Mouse (Mus musculus) skeletal muscle tissue, adult 2 months (tissue): Measurements from ENCODE around the gene Rab3b.
A peak's percentile ranks its signal among the peaks of the same experiment; 100 is the strongest.
"Not testable (repeated sequence)": the region's sequence is repeated elsewhere in the genome, so short reads cannot be mapped to it uniquely, and the experiment has no call there.

Source experiments
- DNase-seq: peaks from one replicate; pipeline ENCODE4 v3.0.0-alpha.2; 2012; ENCODE audit warnings: low read depth, low spot score

Gene Rab3b

GRCm38 (mm10) chr4:108890876-108891275 lies 12.0 kb downstream of the Rab3b start:
- DNase-seq = no peak

- DNase-seq = no peak
Observed at GRCm38 (mm10) chr4:108900421-108900820, 21.6 kb downstream of the Rab3b start.

- no peak for DNase-seq
Observed at GRCm38 (mm10) chr4:108902886-108903285, 24.0 kb downstream of the Rab3b start.

- no peak for DNase-seq
Observed at GRCm38 (mm10) chr4:108903346-108903745, 24.5 kb downstream of the Rab3b start.

GRCm38 (mm10) chr4:108904076-108904475 lies 25.2 kb downstream of the Rab3b start:
- no peak for DNase-seq

- DNase-seq = no peak
Observed at GRCm38 (mm10) chr4:108904790-108905189, 25.9 kb downstream of the Rab3b start.

GRCm38 (mm10) chr4:108905859-108906258 lies 27.0 kb downstream of the Rab3b start:
- DNase-seq = no peak

GRCm38 (mm10) chr4:108907475-108907874 lies 28.6 kb downstream of the Rab3b start:
- DNase-seq = peak; percentile 4

- no peak for DNase-seq
Observed at GRCm38 (mm10) chr4:108909872-108910425, 31.1 kb downstream of the Rab3b start.

- no peak for DNase-seq
Observed at GRCm38 (mm10) chr4:108911866-108912265, 33.0 kb downstream of the Rab3b start.

GRCm38 (mm10) chr4:108913180-108913579 lies 34.3 kb downstream of the Rab3b start:
- DNase-seq = no peak

- DNase-seq = no peak
Observed at GRCm38 (mm10) chr4:108914391-108914790, 35.5 kb downstream of the Rab3b start.

- no peak for DNase-seq
Observed at GRCm38 (mm10) chr4:108915101-108915500, 36.2 kb downstream of the Rab3b start.

GRCm38 (mm10) chr4:108917654-108918053 lies 38.8 kb downstream of the Rab3b start:
- no peak for DNase-seq

- DNase-seq = not testable (repeated sequence)
Observed at GRCm38 (mm10) chr4:108927945-108928344, 49.1 kb downstream of the Rab3b start.

GRCm38 (mm10) chr4:108933163-108933562 lies 54.3 kb downstream of the Rab3b start:
- DNase-seq = no peak

- DNase-seq = no peak
Observed at GRCm38 (mm10) chr4:108934856-108935255, 56.0 kb downstream of the Rab3b start.

- no peak for DNase-seq
Observed at GRCm38 (mm10) chr4:108937848-108938771, 59.2 kb downstream of the Rab3b start.

GRCm38 (mm10) chr4:108940681-108941473 lies 62.0 kb downstream of the Rab3b start:
- DNase-seq = no peak

- DNase-seq = no peak
Observed at GRCm38 (mm10) chr4:108942171-108942570, 63.3 kb downstream of the Rab3b start.

GRCm38 (mm10) chr4:108942986-108943720 lies 64.3 kb downstream of the Rab3b start:
- no peak for DNase-seq
